Mouse (Mus musculus): Measurements from ENCODE around the gene Cep55.

Cep55 gene

DNA sequence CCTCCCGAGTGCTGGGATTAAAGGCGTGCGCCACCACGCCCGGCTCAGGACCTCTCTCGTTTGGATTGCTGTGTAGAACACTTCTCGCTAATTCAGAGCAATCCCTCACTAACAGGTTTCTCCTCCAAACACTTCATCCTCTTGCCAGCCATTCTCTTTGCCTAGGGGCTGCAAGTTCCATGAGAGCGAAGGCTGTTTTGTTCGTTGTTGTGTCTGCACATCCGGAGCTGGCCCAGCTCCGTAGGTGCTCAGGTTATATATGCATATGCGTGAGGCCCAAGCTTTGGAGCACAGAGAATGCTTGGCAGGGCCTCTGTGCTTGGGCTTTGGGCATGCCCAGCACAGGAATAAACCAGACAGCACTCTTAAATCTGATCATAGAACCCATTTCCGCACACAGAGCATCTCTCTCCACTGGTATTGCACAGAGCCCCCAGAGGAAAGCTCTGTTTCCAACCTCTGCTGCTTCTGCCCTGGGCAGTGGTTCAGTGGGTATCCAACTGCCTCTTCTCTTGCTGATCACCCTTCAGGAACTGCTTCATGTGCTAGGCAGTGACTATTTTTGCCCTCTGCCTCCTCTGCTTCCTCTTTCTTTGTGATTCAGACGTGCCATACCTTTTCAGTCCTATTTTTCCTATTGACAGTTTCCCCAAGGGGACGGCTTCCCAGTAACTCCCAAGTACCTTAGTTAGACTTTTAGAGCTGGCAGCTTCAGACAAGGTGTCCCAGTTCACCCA is 54.9 kb downstream of the Cep55 start:
- DNase-seq, result no peak

DNA sequence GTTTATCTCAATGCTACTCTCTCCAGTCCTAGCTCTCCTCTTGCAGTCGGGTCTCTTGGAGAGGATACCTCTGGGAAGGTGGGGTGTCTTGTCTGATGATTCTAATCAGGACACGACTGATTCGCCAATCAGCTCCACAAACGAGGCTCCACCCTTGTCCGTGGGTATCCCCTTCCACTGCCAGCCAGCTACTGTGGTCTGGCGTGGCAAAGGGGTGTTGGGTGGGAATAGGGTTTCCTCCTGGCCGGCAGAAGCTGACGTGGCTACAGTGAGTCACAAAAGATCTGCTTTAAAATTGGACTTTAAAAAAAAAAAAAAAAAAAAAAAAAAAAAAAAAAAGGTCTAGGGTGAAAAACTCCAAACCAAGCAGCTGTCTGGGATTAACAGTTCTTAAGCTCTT is 56.2 kb downstream of the Cep55 start:
- no peak for DNase-seq

DNA sequence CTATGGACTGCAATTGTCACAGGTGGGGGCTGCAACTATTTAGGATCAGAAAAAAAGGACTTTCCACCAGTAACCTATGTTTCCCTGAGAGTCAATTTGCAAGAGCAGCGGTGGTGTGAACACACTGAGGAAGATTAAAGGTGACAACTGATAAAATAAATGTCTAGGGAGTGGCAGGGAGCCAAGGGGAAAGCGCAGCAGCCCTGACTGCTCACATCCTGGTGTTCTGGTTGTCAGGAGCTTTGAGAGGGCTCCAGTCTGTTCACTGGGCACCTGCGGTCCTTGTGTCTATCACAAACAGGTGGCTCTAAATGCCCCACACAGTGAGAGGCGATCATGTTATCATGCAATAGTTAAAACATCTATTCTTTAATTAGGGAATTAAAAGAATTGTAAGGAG is 57.8 kb downstream of the Cep55 start:
- no peak for DNase-seq

DNA sequence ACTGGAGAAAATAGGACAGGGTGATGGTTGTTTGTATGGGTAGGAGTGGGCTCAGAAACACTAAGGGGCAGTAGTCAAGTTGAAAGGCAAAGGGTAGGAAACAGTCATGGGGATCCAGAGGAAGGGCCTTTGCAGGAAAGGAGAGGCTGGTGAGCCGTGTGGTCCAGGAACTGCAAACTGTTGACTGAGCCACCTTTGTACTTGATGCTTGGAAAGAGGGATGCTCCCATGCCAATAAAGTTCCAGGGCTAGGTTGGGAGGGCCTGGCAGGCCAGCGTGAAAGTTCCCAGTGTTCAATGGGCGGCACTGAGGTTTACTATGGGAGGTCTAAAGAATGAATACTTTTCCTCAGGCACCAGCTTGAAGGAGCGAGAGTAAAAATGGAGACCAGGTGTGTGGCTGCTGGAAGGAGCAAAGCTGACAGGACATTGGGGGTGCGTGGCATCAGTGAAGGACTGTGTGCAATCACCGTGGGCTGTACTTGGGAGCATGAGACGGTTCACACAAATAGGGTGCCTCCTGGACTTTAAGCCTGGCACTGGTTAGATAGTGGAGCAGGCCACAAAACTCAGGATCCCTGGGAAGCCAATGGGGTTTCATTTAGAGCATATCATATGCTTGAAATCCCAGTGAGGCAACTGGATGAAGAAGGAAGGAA is 60.2 kb downstream of the Cep55 start:
- no peak for DNase-seq

- DNase-seq, result no peak
Observed at GRCm38 (mm10) chr19:38120123-38120760, 65.4 kb downstream of the Cep55 start.

- no peak for DNase-seq
Observed at GRCm38 (mm10) chr19:38123921-38124320, 69.1 kb downstream of the Cep55 start.
